20 mouse cellular contexts compared by ENCODE assay signal in the genomic region with DNA sequence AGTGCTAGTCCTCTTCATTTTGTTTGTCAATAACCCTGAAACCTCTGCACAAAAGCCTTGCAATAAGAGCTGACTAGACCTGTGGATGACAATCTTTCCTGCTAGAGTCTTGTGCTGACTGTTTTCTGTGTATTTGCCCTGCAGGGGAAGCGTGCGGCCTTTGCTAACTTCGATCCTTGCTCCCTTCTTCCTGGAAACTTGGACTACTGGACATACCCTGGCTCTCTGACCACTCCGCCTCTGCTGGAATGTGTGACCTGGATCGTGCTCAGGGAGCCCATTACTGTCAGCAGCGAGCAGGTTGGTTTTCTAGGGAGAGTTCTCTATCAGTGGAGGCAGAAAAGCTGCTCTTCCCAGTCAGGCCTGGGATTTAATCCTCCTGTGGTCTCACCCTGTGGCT. TPM values are rescaled to one million over a fixed set of nuclear protein-coding genes. Genes with fewer than 3 reads are reported as not detected.
DNase-seq lines count a peak whose midpoint lies in the region; TF ChIP-seq lines count a peak whose summit lies in the region.
"Had no signal": no experiment of that assay in that cellular context is flagged by ENCODE, and none has a peak within 500 bp of the region (broad histone marks: within the 10 kb centered on the region; RNA-seq: fewer than 3 reads in every experiment).

No protein-coding gene starts in this region.

- no peak overlapping the region for H3K9ac ChIP-seq in liver, adult 2 months (ENCODE audit: low read depth, low read length)
- H3K9ac ChIP-seq: embryonic facial prominence, embryonic 15.5 days; heart, embryonic 13.5 days; lung, embryonic 14.5 days had no signal

- no peaks in the 10 kb centered on the region for H3K27me3 ChIP-seq in liver, adult 2 months (ENCODE audit: control insufficient read depth, insufficient read depth, low read length)
- H3K27me3 ChIP-seq: embryonic facial prominence, embryonic 15.5 days; heart, embryonic 13.5 days had no signal

- no peak overlapping the region for H3K4me3 ChIP-seq in liver, adult 2 months (ENCODE audit: insufficient read depth, low read depth, low read length)
- H3K4me3 ChIP-seq: embryonic facial prominence, embryonic 15.5 days; heart, embryonic 13.5 days had no signal

- no peak for TF ChIP-seq POLR2A in liver, adult 2 months (IDR thresholded peaks at IDR 0.05; ENCODE audit: extremely low read depth, insufficient read depth, low read length)

- H3K36me3 ChIP-seq in liver, adult 2 months (ENCODE audit: control insufficient read depth, insufficient read depth, low read length): peaks cover 6% of the 10 kb centered on the region; the same call in 1 of the 2 replicates
- H3K36me3 ChIP-seq: embryonic facial prominence, embryonic 15.5 days had no signal

- peak; percentile 69 for DNase-seq in liver, adult 2 months (ENCODE audit: extremely low read depth, low read depth, low spot score)
- DNase-seq in liver (no peak), adipocyte (ENCODE audit: low spot score) (no peak)
- peak; percentile 18 for DNase-seq in retina, postnatal 1 day
- DNase-seq in retina, embryonic 14.5 days (ENCODE audit: low spot score): no peak
- DNase-seq in kidney, postnatal 14 days: peak; percentile 67
- DNase-seq in yolk sac, embryonic 10.5 days (ENCODE audit: low spot score): peak; percentile 72
- no peak for DNase-seq in adrenal gland, postnatal 10 days
- DNase-seq: adrenal gland, postnatal 25 days; cerebellum, adult 8-10 months; heart, adult 18-20 months; heart, postnatal 14 days; lung, embryonic 14.5 days; right cerebral cortex, postnatal 25 days; spleen, adult 18-20 months had no signal

- 0 out of 2 replicates have a peak, but pooled peaks have one; percentile 6 for TF ChIP-seq CTCF in liver, adult 2 months (IDR thresholded peaks at IDR 0.05; ENCODE audit: low read depth, low read length)

- H3K79me2 ChIP-seq in liver, adult 2 months (ENCODE audit: control insufficient read depth, insufficient read depth, low read length): no peaks in the 10 kb centered on the region

- WGBS in liver, adult 2 months: 17% methylated on average over 6 of the region's 6 CpGs

- H3K4me1 ChIP-seq in liver, adult 2 months (ENCODE audit: control insufficient read depth, insufficient read depth, low read length): peaks cover 4% of the 10 kb centered on the region; the same call in 1 of the 2 replicates
- H3K4me1 ChIP-seq: embryonic facial prominence, embryonic 15.5 days; heart, embryonic 13.5 days had no signal

- no peak overlapping the region for H3K27ac ChIP-seq in liver, adult 2 months (replicated peaks; ENCODE audit: insufficient read depth, low read depth, low read length)
- H3K27ac ChIP-seq: embryonic facial prominence, embryonic 15.5 days; heart, embryonic 13.5 days; hindbrain, postnatal 0 days; macrophage had no signal

RNA-seq across cellular contexts. Expression of a gene that starts 11.7 kb away (rescaled TPM):
- total RNA-seq in liver, adult 2 months (2014; rRNA removed): 10.7 and 13.5 TPM in 2 replicates
- 32.8 and 37.5 TPM in 2 replicates for polyA plus RNA-seq in liver, adult 2 months (2012; rRNA removed)
- 10 to 100 TPM; 38.0 to 50.9 TPM for total RNA-seq in adrenal gland, postnatal 10 days (2021)

RNA-seq across cellular contexts. Expression of a gene that starts 34.5 kb away (rescaled TPM):
- 1,504 and 1,617 TPM in 2 replicates for total RNA-seq in liver, adult 2 months (2014; rRNA removed)
- 1,802 and 2,250 TPM in 2 replicates for polyA plus RNA-seq in liver, adult 2 months (2012; rRNA removed)
- total RNA-seq in adrenal gland, postnatal 10 days (2021): 1,000 to 10,000 TPM; 1,701 to 1,775 TPM
- total RNA-seq: monocyte, adult 5-6 weeks had no signal
- polyA plus RNA-seq: macrophage had no signal

Comparison
In these comparisons a context has a peak if more than half of its experiments do, and no peak if none do; other contexts are left out.
1. DNase-seq: peak in liver, adult 2 months (single experiment), retina, postnatal 1 day (single experiment), kidney, postnatal 14 days (single experiment) and yolk sac, embryonic 10.5 days (single experiment); none in liver (single experiment), retina, embryonic 14.5 days (single experiment), adrenal gland, postnatal 10 days (single experiment) and adipocyte (single experiment).